Mouse (Mus musculus) right cerebral cortex, postnatal 4 days (tissue): Measurements from ENCODE around the gene Enox1.
A peak's percentile ranks its signal among the peaks of the same experiment; 100 is the strongest.
"Not testable (repeated sequence)": the region's sequence is repeated elsewhere in the genome, so short reads cannot be mapped to it uniquely, and the experiment has no call there.

Experiments
- DNase-seq: peaks from one replicate; pipeline ENCODE4 v3.0.0-alpha.2; 2022

The Enox1 gene

GRCm38 (mm10) chr14:77156222-77156910 is at the start of gene Enox1:
Gene Enox1 (plus strand): TSS chr14:77156763.
- DNase-seq = peak; percentile 93

GRCm38 (mm10) chr14:77110622-77111021 is 45.9 kb upstream of the Enox1 start:
- DNase-seq = not testable (repeated sequence)

GRCm38 (mm10) chr14:77130612-77131011 is 26.0 kb upstream of the Enox1 start:
- DNase-seq = no peak

- no peak for DNase-seq
Measured at GRCm38 (mm10) chr14:77136936-77137335, 19.6 kb upstream of the Enox1 start.

- DNase-seq = peak; percentile 96
Measured at GRCm38 (mm10) chr14:77141324-77142282, 15.0 kb upstream of the Enox1 start.

- no peak for DNase-seq
Measured at GRCm38 (mm10) chr14:77145103-77145502, 11.5 kb upstream of the Enox1 start.

- DNase-seq = no peak
Measured at GRCm38 (mm10) chr14:77147635-77148034, 8.9 kb upstream of the Enox1 start.

- DNase-seq = no peak
Measured at GRCm38 (mm10) chr14:77150556-77150955, 6.0 kb upstream of the Enox1 start.

GRCm38 (mm10) chr14:77151431-77151830 is 5.1 kb upstream of the Enox1 start:
- DNase-seq = no peak

- peak; percentile 55 for DNase-seq
Measured at GRCm38 (mm10) chr14:77156911-77157504, 445 bp downstream of the Enox1 start.

- DNase-seq = peak; percentile 78
Measured at GRCm38 (mm10) chr14:77157505-77157911, 945 bp downstream of the Enox1 start.

GRCm38 (mm10) chr14:77159397-77159796 is 2.8 kb downstream of the Enox1 start:
- no peak for DNase-seq

- no peak for DNase-seq
Measured at GRCm38 (mm10) chr14:77162496-77162895, 5.9 kb downstream of the Enox1 start.

GRCm38 (mm10) chr14:77164396-77164795 is 7.8 kb downstream of the Enox1 start:
- DNase-seq = no peak

GRCm38 (mm10) chr14:77168161-77168560 is 11.6 kb downstream of the Enox1 start:
- no peak for DNase-seq

GRCm38 (mm10) chr14:77174491-77174890 is 17.9 kb downstream of the Enox1 start:
- no peak for DNase-seq

GRCm38 (mm10) chr14:77174931-77175330 is 18.4 kb downstream of the Enox1 start:
- no peak for DNase-seq

- no peak for DNase-seq
Measured at GRCm38 (mm10) chr14:77180241-77180640, 23.7 kb downstream of the Enox1 start.

- DNase-seq = no peak
Measured at GRCm38 (mm10) chr14:77180753-77181374, 24.3 kb downstream of the Enox1 start.

- no peak for DNase-seq
Measured at GRCm38 (mm10) chr14:77183491-77183890, 26.9 kb downstream of the Enox1 start.

GRCm38 (mm10) chr14:77190158-77190557 is 33.6 kb downstream of the Enox1 start:
- DNase-seq = no peak

GRCm38 (mm10) chr14:77195314-77196020 is 38.9 kb downstream of the Enox1 start:
- DNase-seq = no peak
